Mouse (Mus musculus): ENCODE results near the gene Spats1.
"Not testable (repeated sequence)": the region's sequence is repeated elsewhere in the genome, so short reads cannot be mapped to it uniquely, and the experiment has no call there.

The Spats1 gene

DNA sequence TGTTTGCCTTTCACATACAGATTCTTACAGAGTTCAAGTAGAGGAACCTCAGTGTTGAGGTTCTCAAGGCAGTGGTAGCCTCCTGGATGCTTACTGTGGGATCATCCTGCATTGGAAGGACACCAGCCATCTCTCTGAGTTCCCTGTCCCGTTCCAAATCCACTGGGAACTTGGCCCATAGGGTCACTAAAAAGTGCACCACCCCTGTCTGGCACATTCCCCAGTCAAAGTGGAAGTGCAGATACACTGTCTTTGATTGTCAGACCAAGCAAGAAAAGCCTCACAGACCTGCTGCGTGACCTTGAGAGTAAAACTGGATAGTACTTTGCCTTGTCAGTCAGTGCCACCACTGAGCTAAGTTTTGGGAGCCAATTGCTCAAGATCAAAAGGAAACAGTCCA lies 28.2 kb downstream of the Spats1 start:
- no peak for DNase-seq (ENCODE audit: low read depth, low spot score)

- no peak for DNase-seq (ENCODE audit: low read depth, low spot score)
These were observed 29.3 kb downstream of the Spats1 start for GRCm38 (mm10) chr17:45445923-45446322.

DNA sequence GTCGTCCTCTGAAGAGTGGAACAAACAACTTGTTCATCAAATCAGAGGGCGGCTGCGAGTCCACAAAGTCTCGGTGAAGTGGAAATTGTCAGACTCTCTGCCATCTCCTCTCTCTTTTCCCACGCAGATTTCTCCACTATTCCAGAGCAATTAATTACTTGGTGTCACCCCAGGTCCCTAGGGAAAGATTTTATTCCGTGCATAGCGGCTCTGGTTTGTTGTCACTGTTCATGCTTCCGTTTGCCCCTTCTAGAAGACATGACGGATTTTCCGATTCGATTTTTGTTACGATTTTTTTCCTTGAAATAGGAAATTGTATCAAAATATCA lies 41.0 kb downstream of the Spats1 start:
- DNase-seq (ENCODE audit: low read depth, low spot score), result no peak

DNA sequence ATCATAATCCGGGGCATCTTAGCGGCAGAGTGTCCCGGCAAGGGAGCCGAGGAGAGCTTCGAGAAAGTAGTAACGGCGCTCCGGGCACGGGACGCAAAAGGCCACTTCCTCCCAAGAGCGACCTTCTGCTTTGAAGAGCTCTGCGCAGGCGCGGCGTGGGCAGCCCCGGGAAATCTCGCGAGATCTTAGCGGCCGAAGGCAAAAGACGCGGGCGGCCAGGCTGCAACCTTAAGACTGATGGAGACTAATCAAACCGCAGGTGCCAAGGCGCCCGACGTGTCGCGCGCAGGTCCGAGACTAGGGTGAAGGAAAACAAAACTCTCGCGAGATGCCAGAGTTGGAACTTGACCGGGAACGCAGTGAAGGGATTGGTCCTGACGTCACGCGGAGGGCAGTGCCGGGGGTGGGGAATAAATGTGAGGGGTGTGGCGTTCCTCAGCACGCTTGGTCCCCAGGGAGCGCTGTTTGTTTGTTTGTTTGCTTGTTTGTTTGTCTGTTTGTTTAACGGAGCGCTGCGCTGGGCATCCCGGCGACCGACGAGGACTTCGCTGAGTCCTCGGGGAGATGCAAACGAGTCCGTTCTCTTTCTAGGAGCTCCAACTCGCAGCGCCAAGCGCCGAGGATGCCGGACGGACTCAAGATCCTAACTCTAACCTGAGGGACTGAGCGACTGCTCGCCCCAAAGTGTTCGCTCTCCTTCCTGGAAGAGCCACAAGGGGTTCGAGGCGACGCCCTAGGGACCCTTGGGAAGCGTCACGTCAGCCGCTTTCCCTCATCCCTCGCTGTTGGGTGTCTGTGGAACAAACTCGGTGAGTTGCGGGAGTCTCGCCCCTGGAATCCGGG lies 41.6 kb downstream of the Spats1 start, which contains the start of gene Cdc5l:
Cdc5l (minus strand) TSS at position 319 of the 843 bp plus-strand sequence.
- peak; percentile 98 for DNase-seq (ENCODE audit: low read depth, low spot score)

GRCm38 (mm10) chr17:45432706-45433398 lies 42.4 kb downstream of the Spats1 start:
- no peak for DNase-seq (ENCODE audit: low read depth, low spot score)

- no peak for DNase-seq (ENCODE audit: low read depth, low spot score)
These were observed 43.2 kb downstream of the Spats1 start for GRCm38 (mm10) chr17:45432007-45432406.

DNA sequence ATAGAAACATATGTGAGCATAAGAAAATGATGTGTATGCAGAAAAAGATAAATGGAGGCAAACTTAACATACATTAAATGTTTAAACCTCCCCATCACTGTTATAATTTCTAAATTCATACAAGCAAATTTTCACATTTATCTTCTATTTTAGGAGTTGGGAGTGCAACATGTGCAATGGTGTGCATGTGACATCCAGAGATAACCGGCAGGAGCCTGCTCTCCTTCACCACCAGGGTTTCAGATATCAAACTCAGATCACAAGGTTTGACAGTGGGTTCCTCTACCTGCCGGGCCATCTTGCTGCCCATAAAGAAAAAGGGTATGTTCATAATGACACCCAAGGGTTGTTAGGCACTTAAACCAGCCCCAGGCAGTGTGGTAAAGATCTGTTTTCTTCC lies 57.8 kb downstream of the Spats1 start:
- DNase-seq (ENCODE audit: low read depth, low spot score), result no peak

DNA sequence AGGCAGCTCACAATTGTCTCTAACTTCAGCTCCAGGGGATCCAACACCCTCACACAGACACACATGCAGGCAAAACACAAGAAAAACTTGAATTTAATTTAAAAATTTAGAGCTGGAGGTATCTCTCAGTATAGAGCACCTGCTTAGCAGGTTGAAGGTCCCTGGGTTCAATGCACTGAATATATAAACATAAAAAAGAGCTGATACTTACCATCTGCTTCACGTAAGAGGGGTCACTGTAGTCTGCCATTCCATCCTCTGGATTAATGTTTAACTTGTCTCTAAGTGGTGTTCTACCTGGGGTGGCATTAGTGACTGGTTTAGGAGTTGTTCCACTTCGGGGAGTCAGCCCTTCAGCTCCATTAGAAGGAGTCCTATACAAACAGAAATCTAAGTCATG lies 63.6 kb downstream of the Spats1 start:
- DNase-seq (ENCODE audit: low read depth, low spot score), result not testable (repeated sequence)

- DNase-seq (ENCODE audit: low read depth, low spot score), result no peak
These were observed 66.5 kb downstream of the Spats1 start for GRCm38 (mm10) chr17:45408719-45409118.

- DNase-seq (ENCODE audit: low read depth, low spot score), result no peak
These were observed 68.9 kb downstream of the Spats1 start for GRCm38 (mm10) chr17:45406281-45406680.

- DNase-seq (ENCODE audit: low read depth, low spot score), result peak; percentile 59
These were observed 72.0 kb downstream of the Spats1 start for GRCm38 (mm10) chr17:45403207-45403606.

- no peak for DNase-seq (ENCODE audit: low read depth, low spot score)
These were observed 72.6 kb downstream of the Spats1 start for GRCm38 (mm10) chr17:45402601-45403000.

DNA sequence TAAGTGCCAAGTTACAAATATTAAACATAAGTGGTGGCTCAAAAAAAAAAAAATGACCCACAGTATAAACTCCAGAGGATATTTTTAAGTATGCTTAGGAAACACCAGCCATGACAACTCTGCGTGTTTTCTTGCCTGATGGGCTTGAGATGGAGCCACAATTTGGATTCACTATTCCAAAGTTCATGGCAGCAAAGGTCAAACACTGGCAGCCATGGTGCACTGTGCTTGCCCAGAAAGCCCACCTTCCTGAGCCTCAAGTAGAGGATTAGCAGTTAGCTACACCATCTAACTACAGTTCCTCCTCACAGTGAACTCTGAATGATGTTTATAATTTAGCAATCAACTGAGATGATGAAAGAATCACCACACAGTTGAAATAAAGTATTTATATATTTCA lies 73.1 kb downstream of the Spats1 start:
- no peak for DNase-seq (ENCODE audit: low read depth, low spot score)

- no peak for DNase-seq (ENCODE audit: low read depth, low spot score)
These were observed 73.9 kb downstream of the Spats1 start for GRCm38 (mm10) chr17:45401126-45401905.

DNA sequence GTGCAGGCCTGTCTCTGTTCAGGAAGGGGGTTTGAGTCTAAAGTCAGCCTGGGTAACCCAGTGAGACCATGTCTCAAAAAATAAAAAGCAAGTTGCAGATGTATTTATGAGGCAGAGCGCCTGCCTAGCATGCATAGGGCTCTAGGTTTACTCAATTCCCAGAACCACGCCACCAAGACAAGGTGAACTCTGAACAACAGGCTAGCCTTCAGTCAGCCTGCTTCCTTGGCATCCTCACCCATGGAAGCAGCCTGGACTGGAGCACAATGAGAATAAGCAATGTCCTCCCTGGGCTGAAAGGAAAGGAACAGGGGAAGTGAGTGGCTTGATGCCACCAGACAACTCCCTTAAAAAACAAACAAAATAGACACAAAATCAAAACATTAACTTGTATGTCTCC lies 77.2 kb downstream of the Spats1 start:
- no peak for DNase-seq (ENCODE audit: low read depth, low spot score)

DNA sequence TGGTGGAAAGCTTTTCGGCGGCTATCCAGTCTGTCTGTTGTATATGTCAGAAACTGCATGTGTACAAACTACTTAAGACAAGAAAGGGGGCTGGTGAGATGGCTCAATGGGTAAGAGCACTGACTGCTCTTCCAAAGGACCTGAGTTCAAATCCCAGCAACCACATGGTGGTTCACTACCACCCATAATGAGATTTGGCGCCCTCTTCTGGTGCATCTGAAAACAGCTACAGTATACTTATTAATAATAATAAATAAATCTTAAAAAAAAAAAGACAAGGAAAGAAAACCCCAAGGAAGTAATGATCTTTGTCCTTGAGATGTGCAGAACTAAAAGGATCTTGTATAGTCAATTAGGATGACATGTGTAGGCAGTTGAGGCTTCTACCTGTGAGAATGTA lies 77.7 kb downstream of the Spats1 start:
- DNase-seq (ENCODE audit: low read depth, low spot score), result no peak

DNA sequence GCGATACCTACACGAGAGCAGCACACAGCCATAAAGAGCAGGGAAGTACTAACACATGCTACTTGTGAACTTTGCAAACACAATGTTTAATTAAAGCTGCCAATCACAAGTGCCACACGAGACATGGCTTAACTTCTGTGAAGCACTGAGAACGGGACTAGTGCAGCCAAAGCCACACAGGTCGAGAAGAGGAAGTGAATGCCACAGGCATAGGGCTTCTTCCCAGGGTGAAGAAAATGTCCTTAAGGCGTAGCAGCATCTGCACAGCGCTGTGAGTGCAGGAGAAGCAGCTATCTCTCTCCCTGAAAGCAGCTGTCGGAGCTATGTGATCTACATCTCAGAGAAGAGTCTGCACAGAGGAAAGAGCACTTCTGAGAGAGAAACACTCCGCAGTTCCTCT lies 80.6 kb downstream of the Spats1 start:
- no peak for DNase-seq (ENCODE audit: low read depth, low spot score)

DNA sequence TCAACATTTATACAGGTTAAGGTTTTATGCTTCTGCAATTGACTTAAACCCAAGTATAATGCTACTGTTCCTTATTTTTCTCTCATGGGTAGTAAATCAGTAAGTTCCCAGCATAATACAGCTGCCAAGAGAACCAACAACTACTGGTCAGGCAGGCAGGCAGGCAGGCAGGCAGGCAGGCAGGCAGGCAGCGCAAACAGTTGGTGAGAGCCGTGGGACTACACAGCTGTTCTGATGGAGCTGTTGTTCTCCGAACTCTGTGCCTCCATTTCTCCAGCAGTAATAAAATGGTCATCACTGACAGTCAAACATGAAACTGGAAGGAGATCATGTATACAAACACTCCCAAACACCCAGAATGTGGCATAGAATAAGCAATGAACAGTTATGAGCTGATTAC lies 81.5 kb downstream of the Spats1 start:
- no peak for DNase-seq (ENCODE audit: low read depth, low spot score)

Measured in embryo, embryonic 11.5 days (tissue).